Mouse (Mus musculus): Measurements from ENCODE around the gene Gm10153.
"Not testable (repeated sequence)": the region's sequence is repeated elsewhere in the genome, so short reads cannot be mapped to it uniquely, and the experiment has no call there.

The Gm10153 gene

GRCm38 (mm10) chr7:142143506-142144010 is 46.6 kb downstream of the Gm10153 start:
- DNase-seq (ENCODE audit: low spot score), result not testable (repeated sequence)

GRCm38 (mm10) chr7:142140696-142141095 is 49.5 kb downstream of the Gm10153 start:
- DNase-seq (ENCODE audit: low spot score), result no peak
